Mouse (Mus musculus) kidney, adult 2 months (tissue): Measurements from ENCODE around the gene Ptger4.
A peak's percentile ranks its signal among the peaks of the same experiment; 100 is the strongest.

Experiments
- CTCF ChIP-seq: fragments of 200-500 bp; conservative IDR thresholded peaks from 2 replicates; pipeline ENCODE4 v1.5.1; 2011; ENCODE audit warnings: low read depth, mild to moderate bottlenecking, control low read depth, low read length, moderate library complexity, mixed read lengths; ENCODE audit not compliant: insufficient read depth, insufficient read length
- POLR2A ChIP-seq: fragments of 200-500 bp; IDR thresholded peaks from one replicate; pipeline ENCODE4 v1.6.1; 2011; ENCODE audit warnings: low read depth, low read length, control low read depth

DNA sequence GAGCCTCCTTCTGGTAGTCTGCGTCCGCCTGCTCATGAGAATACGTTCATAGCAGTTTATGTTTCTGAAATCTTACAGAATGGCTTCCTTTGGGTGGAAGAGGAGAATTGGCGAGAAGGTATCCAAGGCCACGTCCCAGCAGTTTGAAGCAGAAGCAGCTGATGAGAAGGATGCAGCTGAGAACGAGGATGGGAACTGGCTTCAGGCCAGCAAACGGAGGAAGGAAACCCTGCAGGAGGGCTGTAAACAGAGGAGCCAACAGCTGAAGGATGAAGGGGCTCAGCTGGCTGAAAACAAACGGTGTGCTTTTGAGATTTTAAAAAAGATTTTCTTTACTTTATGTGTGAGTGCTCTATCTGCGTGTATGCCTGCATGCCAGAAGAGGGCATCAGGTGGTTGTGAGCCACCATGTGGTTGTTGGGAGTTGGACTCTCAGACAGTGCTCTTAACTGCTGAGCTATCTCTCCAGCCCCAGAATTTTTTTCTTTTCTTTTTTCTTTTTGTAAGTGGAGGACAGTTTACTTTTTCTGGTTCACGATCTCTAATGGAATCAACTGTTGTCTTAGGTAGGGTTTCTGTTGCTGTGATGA lies 54.4 kb downstream of the Ptger4 start:
- peak; percentile 31 for TF ChIP-seq CTCF
- TF ChIP-seq POLR2A = no peak
